Mouse (Mus musculus): ENCODE data around the gene Slc24a5. TPM values are rescaled to one million over a fixed set of nuclear protein-coding genes. Genes with fewer than 3 reads are reported as not detected.

Slc24a5 gene
- 1.5 TPM for polyA plus RNA-seq (2017; shearing (Covaris generic))

GRCm38 (mm10) chr2:125067894-125068293 lies at the start of gene Slc24a5:
Gene Slc24a5, plus strand, starts transcription at chr2:125068124.

DNA sequence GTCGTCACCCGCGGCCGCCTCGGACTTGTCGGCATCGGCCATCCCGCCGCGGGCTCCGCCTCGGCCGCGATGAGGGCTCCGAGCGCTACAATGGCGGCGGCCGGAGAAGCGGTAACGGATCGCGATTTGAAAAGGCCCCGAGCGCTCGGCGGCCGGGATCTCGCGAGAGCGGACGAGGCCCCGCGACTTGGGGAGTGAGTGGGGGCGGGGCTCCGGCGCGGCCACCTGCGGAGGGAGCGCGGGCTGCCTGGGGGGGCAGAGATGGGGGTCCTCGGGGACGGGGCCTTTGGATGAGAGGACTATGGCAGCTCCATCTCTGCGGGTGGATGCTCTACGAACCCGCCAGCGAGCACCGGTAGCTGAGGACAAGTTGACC lies 55.5 kb downstream of the Slc24a5 start, which contains the start of gene Myef2:
Myef2 (minus strand) TSS at position 185 of the 376 bp plus-strand sequence.

DNA sequence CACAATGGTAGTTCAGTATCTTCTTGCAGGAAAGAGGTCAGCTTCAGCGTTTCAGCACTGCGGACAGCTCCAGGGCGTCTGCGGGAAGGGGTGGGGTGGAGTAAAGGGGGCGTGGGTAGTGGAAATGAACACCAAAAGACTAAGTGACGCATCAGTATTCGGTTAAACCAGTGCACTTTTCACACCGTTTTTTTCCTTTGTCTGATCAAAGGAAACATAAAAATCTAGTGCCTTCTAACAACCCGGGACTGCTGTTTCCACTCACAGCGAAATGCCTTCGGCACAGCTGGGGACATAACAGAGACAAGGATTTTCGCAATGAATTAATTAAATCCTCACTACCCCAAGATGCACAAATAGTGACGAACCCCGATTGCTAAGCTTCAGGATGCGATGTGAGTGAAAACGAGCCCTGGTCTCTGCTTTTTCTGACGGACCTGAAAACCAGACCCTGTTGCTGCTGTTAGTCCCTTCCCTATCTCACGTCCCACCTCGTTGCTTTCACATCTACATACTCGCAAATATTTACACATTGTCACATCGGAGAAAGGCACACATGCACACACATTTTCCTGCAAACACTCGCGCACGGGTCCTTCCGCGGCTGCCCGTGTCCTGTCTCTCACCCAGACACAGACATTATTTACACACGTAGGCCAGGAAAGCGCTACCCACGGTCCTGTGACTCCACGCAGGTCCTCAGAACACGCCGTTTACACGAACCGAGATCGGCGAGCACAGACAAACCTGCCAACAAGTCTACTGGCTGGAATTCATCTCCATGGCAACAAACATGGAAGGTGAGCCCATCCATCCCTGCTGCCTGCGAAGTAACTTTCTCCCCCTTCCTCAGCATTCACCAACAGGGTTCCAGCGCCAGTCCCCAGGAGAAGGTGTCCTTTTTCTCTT lies 68.2 kb downstream of the Slc24a5 start, which contains the start of gene Ctxn2:
Ctxn2 (plus strand) TSS at position 790 of the 909 bp plus-strand sequence.

Other genes with a start within 250 kb of the Slc24a5 start
- gene Myef2, start 55.5 kb downstream of the Slc24a5 start, polyA plus RNA-seq (2017; shearing (Covaris generic)) = 10.0 TPM
- not detected for gene Ctxn2, start 68.6 kb downstream of the Slc24a5 start, polyA plus RNA-seq (2017; shearing (Covaris generic))
- gene Slc12a1, start 84.4 kb downstream of the Slc24a5 start, polyA plus RNA-seq (2017; shearing (Covaris generic)) = not detected
- 47.9 TPM for gene Dut, start 179.1 kb downstream of the Slc24a5 start, polyA plus RNA-seq (2017; shearing (Covaris generic))

Data from activated CD4-positive, CD25-positive, alpha-beta regulatory T cell, adult 9 weeks (primary cell).